Mouse (Mus musculus) left cerebral cortex, postnatal 36 days (tissue): Measurements from ENCODE around the gene Comt. TPM values are rescaled to one million over a fixed set of nuclear protein-coding genes. Genes with fewer than 3 reads are reported as not detected.

Source experiments
- DNase-seq, 2 experiments: peaks; one replicate each; pipeline ENCODE4 v3.0.0; 2021 to 2022; ENCODE audit warnings: low spot score in 2 of 2, mixed read lengths in 1 of 2
- intact Hi-C: fragments of 180-260 bp; cut with DNase I; formaldehyde crosslinking; loops from one replicate; pipeline ENCODE4 v1.15.1; 2025
- microRNA-seq: library from miRNA; unstranded; fragments of <30 nt; microRNA quantifications from one replicate; pipeline ENCODE4 v1.2.0, GENCODE M21; 2022
- total RNA-seq, 2 experiments: library from RNA; stranded (reverse); gene quantifications; 2 replicates each; pipeline ENCODE4 v1.2.3; 2021

Comt gene
- total RNA-seq, 2 experiments from 2014 or later, result 89.1 to 100 TPM

- intact Hi-C loops, result no loop called here
These were observed 46.1 kb downstream of the Comt start for GRCm38 (mm10) chr16:18380495-18381063.

GRCm38 (mm10) chr16:18379338-18380001 is 47.2 kb downstream of the Comt start:
- no peak for DNase-seq
- intact Hi-C loops, result no loop called here

More at GRCm38 (mm10) chr16:18380495-18381063, 46.1 kb downstream of the Comt start:
- no peak for DNase-seq

GRCm38 (mm10) chr16:18378489-18378888 is 48.2 kb downstream of the Comt start:
- intact Hi-C loops, result no loop called here
- no peak for DNase-seq

- DNase-seq, result no peak
- intact Hi-C loops, result no loop called here
These were observed 49.4 kb downstream of the Comt start for GRCm38 (mm10) chr16:18377203-18377602.

- intact Hi-C loops, result no loop called here
- no peak for DNase-seq
These were observed 50.2 kb downstream of the Comt start for GRCm38 (mm10) chr16:18376297-18376954.

- intact Hi-C loops, result no loop called here
These were observed 53.0 kb downstream of the Comt start for GRCm38 (mm10) chr16:18373632-18374031.

GRCm38 (mm10) chr16:18370197-18370596 is 56.5 kb downstream of the Comt start:
- intact Hi-C loops, result no loop called here
- DNase-seq, result no peak

More at GRCm38 (mm10) chr16:18373632-18374031, 53.0 kb downstream of the Comt start:
- DNase-seq, result no peak

GRCm38 (mm10) chr16:18366849-18367248 is 59.8 kb downstream of the Comt start:
- intact Hi-C loops, result no loop called here
- DNase-seq, result no peak

GRCm38 (mm10) chr16:18362948-18363347 is 63.7 kb downstream of the Comt start:
- no peak for DNase-seq
- intact Hi-C loops, result no loop called here

GRCm38 (mm10) chr16:18360151-18360805 is 66.4 kb downstream of the Comt start:
- DNase-seq, result no peak
- intact Hi-C loops, result no loop called here

GRCm38 (mm10) chr16:18357977-18358376 is 68.7 kb downstream of the Comt start:
- intact Hi-C loops, result no loop called here
- no peak for DNase-seq

GRCm38 (mm10) chr16:18356961-18357360 is 69.7 kb downstream of the Comt start:
- no peak for DNase-seq
- intact Hi-C loops, result no loop called here

Small RNAs within 50 kb of the gene (microRNA-seq; reads per million reads assigned to microRNA genes)
- gene Gm26219, result not detected

Other genes with a start within 250 kb of the Comt start
- gene Ccdc188, start 209.0 kb downstream of the Comt start, total RNA-seq, result under 1 TPM in 1 of 2 experiments, not detected in 1; 0.57 TPM
- 100 to 1,000 TPM; 145 to 154 TPM for gene Zdhhc8, start 191.7 kb downstream of the Comt start, total RNA-seq
- gene Trmt2a, start 178.2 kb downstream of the Comt start, total RNA-seq, result 10 to 100 TPM; 39.7 to 59.3 TPM
- gene Ranbp1, start 178.1 kb downstream of the Comt start, total RNA-seq, result 10 to 100 TPM; 85.8 to 89.3 TPM
- gene Gm49776, start 168.5 kb downstream of the Comt start, total RNA-seq, result not detected
- 10 to 100 TPM; 31.7 to 48.3 TPM for gene Dgcr8, start 137.6 kb downstream of the Comt start, total RNA-seq
- gene Tango2, start 78.7 kb downstream of the Comt start, total RNA-seq, result 100 to 1,000 TPM; 158 to 165 TPM
- gene Arvcf, start 78.7 kb downstream of the Comt start, total RNA-seq, result 10 to 100 TPM; 36.6 to 48.0 TPM
- 10 to 100 TPM; 21.7 TPM for gene Txnrd2, start 468 bp downstream of the Comt start, total RNA-seq
- gene Gnb1l, start 71.9 kb upstream of the Comt start, total RNA-seq, result 1 to 10 TPM; 5.0 to 9.0 TPM
- gene Rtl10, start 72.0 kb upstream of the Comt start, total RNA-seq, result 1 to 10 TPM; 5.0 to 7.5 TPM
- 1 to 10 TPM in 1 of 2 experiments, under 1 TPM in 1; 0.94 to 1.4 TPM for gene Tbx1, start 163.8 kb upstream of the Comt start, total RNA-seq
- 1 to 10 TPM; 1.1 to 1.6 TPM for gene Gp1bb, start 195.6 kb upstream of the Comt start, total RNA-seq
- 100 to 1,000 TPM; 255 to 281 TPM for gene Gm49601, start 199.6 kb upstream of the Comt start, total RNA-seq
- gene Sept5, start 203.1 kb upstream of the Comt start, total RNA-seq, result 100 to 1,000 TPM; 834 to 992 TPM